Mouse (Mus musculus) E14TG2a.4 (cell line): ENCODE results near the gene Mcub.

Experiments used
- CTCF ChIP-seq: conservative IDR thresholded peaks from 2 replicates; pipeline ENCODE4 v1.5.1; 2014; ENCODE audit warnings: low read length
- NANOG ChIP-seq: IDR thresholded peaks from 2 replicates; pipeline ENCODE4 v1.6.1; 2014; ENCODE audit warnings: borderline replicate concordance, low read length, mixed read lengths
- POU5F1 ChIP-seq: IDR thresholded peaks from 2 replicates; pipeline ENCODE4 v1.6.1; 2014; ENCODE audit warnings: low read length, borderline replicate concordance

- TF ChIP-seq CTCF (no peak), POU5F1 (no peak), NANOG (no peak)
Observed at GRCm38 (mm10) chr3:129878405-129879021, 91.5 kb downstream of the Mcub start, which contains the start of gene Pla2g12a.
